Mouse (Mus musculus): ENCODE measurements around the gene Wdr93. TPM values are rescaled to one million over a fixed set of nuclear protein-coding genes. Genes with fewer than 3 reads are reported as not detected.
A peak's percentile ranks its signal among the peaks of the same experiment; 100 is the strongest.

The Wdr93 gene
- polyA plus RNA-seq, 1 experiment from 2014 or later = 0.20 TPM

DNA sequence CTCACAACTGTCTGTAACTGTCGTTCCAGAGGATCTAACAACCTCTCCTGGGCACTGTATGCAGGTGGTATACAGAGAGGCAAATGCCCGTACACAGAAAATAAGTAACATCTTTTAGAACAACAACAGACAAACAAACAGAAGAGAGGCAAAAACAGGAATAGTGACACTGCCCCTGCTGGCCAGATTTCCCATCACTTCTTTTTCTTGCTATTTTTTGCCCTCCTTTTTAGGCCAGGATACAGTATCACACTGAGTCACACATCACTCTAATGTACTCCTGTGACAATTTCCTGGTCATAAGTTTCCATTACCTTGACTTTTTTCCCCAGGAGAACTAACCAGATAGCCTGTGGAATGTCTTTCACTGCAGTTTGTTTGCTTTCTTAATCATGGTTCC, 13.4 kb downstream of the Wdr93 start:
- no peaks in the 10 kb centered on the region; the same call in 1 of the 2 replicates for H3K27me3 ChIP-seq (replicated peaks)
- H3K9ac ChIP-seq = no peak overlapping the region
- H3K4me1 ChIP-seq (replicated peaks) = no peaks in the 10 kb centered on the region
- no peaks in the 10 kb centered on the region for H3K9me3 ChIP-seq
- H3K4me2 ChIP-seq (replicated peaks) = no peak overlapping the region
- WGBS = 49% methylated on average over 2 of the region's 2 CpGs
- ATAC-seq = no peak
- H3K4me3 ChIP-seq (replicated peaks) = no peak overlapping the region
- H3K36me3 ChIP-seq = no peaks in the 10 kb centered on the region
- H3K27ac ChIP-seq = no peak overlapping the region

DNA sequence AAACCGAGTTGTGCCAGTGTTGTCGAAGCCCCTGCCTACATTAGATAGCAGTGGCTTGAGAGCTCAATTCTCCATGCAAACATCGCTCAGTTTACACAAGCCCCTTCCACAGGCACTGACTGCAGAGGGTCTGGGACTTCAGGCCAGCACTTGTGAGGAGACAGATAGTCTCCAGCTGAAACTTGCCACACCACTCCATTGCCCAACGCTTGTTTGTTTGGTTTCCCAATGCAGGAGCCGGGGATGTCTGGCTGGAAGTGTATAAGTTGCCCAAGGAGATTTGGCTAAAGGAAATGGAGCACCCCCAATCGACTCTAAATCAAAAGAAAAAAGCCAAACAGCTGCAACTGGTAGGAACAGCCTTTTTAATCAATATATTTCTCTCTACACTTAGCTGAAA, 15.2 kb downstream of the Wdr93 start:
- no peak for ATAC-seq
- Histone ChIP-seq H3K4me3 (replicated peaks) (no peak overlapping the region), H3K9me3 (no peaks in the 10 kb centered on the region), H3K27ac (no peak overlapping the region), H3K27me3 (replicated peaks) (no peaks in the 10 kb centered on the region; the same call in 1 of the 2 replicates), H3K4me1 (replicated peaks) (no peaks in the 10 kb centered on the region), H3K36me3 (no peaks in the 10 kb centered on the region), H3K9ac (no peak overlapping the region), H3K4me2 (replicated peaks) (no peak overlapping the region)
- 40% methylated on average over 6 of the region's 6 CpGs for WGBS

DNA sequence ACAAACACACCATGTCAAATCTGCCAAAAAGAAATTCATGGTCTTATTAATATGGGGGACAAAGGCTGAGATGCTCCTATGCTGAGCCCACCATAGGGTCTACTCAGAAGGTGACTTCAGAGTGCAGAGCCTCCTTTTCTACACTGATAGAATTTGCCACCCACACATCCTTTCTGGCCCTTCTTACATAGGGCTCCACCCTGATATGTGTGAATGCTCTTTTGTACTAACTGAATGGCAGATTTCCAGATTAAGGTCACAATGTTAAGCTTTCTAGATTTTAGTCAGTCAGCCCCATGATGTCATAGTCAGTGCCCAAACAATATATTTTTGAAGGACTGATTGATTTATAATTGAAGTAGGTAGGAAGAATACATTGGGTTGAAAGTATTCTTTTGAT, 16.8 kb downstream of the Wdr93 start:
- H3K9me3 ChIP-seq = no peaks in the 10 kb centered on the region
- H3K27me3 ChIP-seq (replicated peaks) = no peaks in the 10 kb centered on the region; the same call in 1 of the 2 replicates
- no peaks in the 10 kb centered on the region for H3K4me1 ChIP-seq (replicated peaks)
- no peak for ATAC-seq
- no peak overlapping the region for H3K9ac ChIP-seq
- no peak overlapping the region for H3K4me2 ChIP-seq (replicated peaks)
- no peak overlapping the region for H3K4me3 ChIP-seq (replicated peaks)
- no peak overlapping the region for H3K27ac ChIP-seq
- H3K36me3 ChIP-seq = no peaks in the 10 kb centered on the region

DNA sequence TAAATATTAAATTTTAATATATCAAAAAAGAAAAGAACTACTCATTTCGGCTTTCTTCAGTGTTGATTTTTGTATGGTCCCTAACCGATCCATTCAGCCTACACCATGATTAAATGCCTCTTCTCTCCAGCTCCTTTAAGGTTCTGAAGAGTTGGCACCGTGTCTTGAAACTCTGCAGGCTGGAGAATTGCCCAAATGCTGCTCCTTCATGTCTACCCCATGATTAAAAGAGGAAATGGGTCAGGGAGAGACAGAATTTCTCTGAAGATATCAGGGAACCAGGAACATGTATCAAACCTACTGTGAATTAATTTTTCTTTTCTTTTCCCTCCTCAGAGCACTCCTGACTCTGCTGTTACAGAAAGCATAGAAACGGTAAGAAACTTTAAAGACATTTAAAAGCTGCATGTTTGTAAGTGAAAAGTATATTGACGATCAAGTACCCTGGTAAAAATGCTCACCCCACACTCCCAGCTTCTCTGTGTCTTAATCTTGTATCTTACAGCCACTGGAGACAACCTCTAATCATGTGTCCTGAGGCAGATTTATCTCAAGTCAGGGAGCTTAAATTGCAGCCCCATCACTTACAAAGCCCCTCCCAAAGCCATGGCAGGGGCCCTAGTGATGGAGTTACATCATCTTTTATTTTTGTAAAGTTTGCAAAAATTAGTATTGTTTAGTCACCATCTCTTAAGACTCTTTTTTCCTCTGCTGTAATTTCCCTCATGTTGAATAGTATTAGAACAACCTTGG, 18.3 kb downstream of the Wdr93 start:
- ATAC-seq = no peak
- Histone ChIP-seq H3K9ac (no peak overlapping the region), H3K27ac (no peak overlapping the region), H3K4me3 (replicated peaks) (no peak overlapping the region), H3K36me3 (no peaks in the 10 kb centered on the region), H3K9me3 (no peaks in the 10 kb centered on the region), H3K27me3 (replicated peaks) (no peaks in the 10 kb centered on the region; the same call in 1 of the 2 replicates), H3K4me1 (replicated peaks) (no peaks in the 10 kb centered on the region), H3K4me2 (replicated peaks) (no peak overlapping the region)
- WGBS = 68% methylated on average over 5 of the region's 5 CpGs

DNA sequence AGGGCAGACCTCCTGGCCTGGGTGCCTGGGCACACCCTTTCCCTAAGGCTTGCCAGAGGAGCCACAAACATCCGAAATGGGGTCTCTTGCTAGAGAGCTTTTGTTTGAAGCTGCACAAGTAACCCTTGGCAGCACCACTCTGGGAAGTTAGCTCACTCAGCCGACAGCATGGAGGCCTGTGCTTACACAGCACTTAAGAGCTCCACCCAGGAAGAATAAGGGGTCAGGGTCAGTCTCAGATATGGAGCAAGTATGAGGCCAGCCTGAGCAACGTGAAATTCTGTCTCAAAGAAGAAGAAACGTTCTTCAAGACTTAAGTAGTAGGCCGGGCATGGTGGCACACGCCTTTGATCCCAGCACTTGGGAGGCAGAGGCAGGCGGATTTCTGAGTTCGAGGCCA, 19.1 kb downstream of the Wdr93 start:
- no peaks in the 10 kb centered on the region for H3K9me3 ChIP-seq
- 65% methylated on average over 8 of the region's 8 CpGs for WGBS
- no peaks in the 10 kb centered on the region for H3K36me3 ChIP-seq
- H3K4me1 ChIP-seq (replicated peaks) = no peaks in the 10 kb centered on the region
- no peak overlapping the region for H3K27ac ChIP-seq
- H3K27me3 ChIP-seq (replicated peaks) = no peaks in the 10 kb centered on the region; the same call in 1 of the 2 replicates
- ATAC-seq = no peak
- no peak overlapping the region for H3K4me3 ChIP-seq (replicated peaks)
- H3K9ac ChIP-seq = no peak overlapping the region
- H3K4me2 ChIP-seq (replicated peaks) = no peak overlapping the region

DNA sequence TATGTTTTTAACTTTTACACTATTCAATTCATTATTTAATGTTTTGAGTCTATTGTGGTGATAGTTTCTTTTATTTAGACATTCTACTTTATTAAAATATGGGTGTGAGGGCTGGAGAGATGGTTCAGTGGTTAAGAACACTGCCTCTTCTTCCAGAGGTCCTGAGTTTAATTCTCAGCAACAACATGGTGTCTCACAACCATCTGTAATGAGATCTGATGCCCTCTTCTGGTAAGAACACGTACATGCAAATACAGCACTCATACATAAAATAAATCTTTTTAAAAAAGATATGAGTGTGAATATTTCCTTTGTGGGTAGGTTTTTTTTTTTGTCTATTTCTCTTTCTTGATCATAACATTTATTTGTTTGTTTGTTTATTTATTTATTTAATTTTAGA, 23.0 kb downstream of the Wdr93 start:
- Histone ChIP-seq H3K9ac (no peak overlapping the region), H3K27ac (no peak overlapping the region), H3K4me3 (replicated peaks) (no peak overlapping the region), H3K4me1 (replicated peaks) (no peaks in the 10 kb centered on the region), H3K27me3 (replicated peaks) (no peaks in the 10 kb centered on the region), H3K9me3 (no peaks in the 10 kb centered on the region), H3K36me3 (no peaks in the 10 kb centered on the region), H3K4me2 (replicated peaks) (no peak overlapping the region)
- 48% methylated on average over 1 of the region's 1 CpGs for WGBS
- ATAC-seq = no peak

DNA sequence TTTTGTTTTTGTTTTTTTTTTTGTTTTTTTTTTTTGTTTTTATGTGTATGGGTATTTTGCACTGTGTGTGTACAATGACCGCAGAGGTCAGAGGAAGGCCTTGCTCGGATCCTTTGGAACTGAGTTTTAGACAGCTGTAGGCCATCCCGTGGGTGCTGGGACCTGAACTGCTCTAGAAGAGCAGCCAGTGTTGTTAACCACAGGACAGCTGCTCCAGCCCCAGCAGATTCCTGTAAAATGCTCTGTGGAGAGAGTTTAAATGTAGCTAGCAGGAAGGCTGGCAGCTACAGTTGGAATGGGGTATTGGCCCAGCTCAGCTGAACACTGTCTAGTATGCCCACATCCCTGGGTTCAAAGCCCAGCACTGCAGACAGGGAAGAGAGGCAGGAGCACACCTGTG, 26.7 kb downstream of the Wdr93 start:
- H3K4me2 ChIP-seq (replicated peaks) = no peak overlapping the region
- no peaks in the 10 kb centered on the region for H3K4me1 ChIP-seq (replicated peaks)
- no peak for ATAC-seq
- no peak overlapping the region for H3K4me3 ChIP-seq (replicated peaks)
- no peaks in the 10 kb centered on the region for H3K36me3 ChIP-seq
- H3K27me3 ChIP-seq (replicated peaks) = no peaks in the 10 kb centered on the region
- no peaks in the 10 kb centered on the region for H3K9me3 ChIP-seq
- H3K9ac ChIP-seq = no peak overlapping the region
- no peak overlapping the region for H3K27ac ChIP-seq
- WGBS = 84% methylated on average over 3 of the region's 3 CpGs

DNA sequence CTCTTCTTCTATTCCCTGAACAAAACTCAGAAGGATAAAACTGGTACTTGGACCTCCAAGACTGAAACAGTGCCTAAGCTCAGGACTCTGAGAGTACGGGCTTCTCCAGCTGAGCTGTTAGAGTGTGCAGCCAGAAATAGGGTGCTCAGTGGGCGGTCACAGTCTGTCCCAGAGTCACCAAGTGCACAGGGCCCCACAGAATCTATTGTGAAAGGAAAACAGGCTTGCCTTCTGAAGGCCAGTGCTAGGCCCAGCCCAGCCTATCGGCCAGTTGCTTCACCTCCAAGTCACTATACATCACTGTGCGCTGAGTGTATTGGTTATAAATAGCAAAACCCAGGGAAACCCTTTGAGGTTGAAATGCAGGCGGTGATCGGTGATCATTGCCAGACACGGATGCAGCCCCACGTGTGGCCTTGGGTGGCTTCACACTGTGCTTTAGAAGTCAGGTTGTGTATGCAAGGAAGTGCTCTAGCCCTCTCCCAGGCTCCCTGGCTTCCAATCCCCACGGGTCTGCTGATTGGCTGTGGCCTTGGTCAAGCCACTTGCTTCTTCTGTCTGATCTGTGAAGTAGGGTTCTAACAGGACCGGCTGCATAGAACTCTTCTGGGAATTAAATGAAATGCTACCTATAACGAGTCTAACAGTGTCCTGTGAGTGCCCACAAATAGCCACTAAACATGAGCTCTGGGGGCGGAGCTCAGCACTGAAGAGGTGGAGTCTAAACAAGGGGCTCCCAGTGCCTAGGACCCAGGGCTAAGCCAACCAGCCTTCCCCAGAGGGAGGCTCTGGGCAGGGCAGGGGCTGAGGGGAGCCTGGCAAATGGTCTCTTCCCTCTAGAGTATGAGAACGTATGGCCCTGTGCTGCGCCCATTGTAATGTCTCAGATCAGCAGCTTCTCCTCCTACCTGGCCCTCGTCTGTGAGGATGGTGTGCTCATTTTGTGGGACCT, 28.9 kb downstream of the Wdr93 start:
- no peak overlapping the region for H3K4me2 ChIP-seq (replicated peaks)
- H3K9ac ChIP-seq = no peak overlapping the region
- H3K4me3 ChIP-seq (replicated peaks) = no peak overlapping the region
- ATAC-seq = no peak
- no peaks in the 10 kb centered on the region for H3K36me3 ChIP-seq
- no peak overlapping the region for H3K27ac ChIP-seq
- WGBS = 50% methylated on average over 15 of the region's 15 CpGs
- no peaks in the 10 kb centered on the region for H3K4me1 ChIP-seq (replicated peaks)
- H3K9me3 ChIP-seq = no peaks in the 10 kb centered on the region
- no peaks in the 10 kb centered on the region for H3K27me3 ChIP-seq (replicated peaks)

DNA sequence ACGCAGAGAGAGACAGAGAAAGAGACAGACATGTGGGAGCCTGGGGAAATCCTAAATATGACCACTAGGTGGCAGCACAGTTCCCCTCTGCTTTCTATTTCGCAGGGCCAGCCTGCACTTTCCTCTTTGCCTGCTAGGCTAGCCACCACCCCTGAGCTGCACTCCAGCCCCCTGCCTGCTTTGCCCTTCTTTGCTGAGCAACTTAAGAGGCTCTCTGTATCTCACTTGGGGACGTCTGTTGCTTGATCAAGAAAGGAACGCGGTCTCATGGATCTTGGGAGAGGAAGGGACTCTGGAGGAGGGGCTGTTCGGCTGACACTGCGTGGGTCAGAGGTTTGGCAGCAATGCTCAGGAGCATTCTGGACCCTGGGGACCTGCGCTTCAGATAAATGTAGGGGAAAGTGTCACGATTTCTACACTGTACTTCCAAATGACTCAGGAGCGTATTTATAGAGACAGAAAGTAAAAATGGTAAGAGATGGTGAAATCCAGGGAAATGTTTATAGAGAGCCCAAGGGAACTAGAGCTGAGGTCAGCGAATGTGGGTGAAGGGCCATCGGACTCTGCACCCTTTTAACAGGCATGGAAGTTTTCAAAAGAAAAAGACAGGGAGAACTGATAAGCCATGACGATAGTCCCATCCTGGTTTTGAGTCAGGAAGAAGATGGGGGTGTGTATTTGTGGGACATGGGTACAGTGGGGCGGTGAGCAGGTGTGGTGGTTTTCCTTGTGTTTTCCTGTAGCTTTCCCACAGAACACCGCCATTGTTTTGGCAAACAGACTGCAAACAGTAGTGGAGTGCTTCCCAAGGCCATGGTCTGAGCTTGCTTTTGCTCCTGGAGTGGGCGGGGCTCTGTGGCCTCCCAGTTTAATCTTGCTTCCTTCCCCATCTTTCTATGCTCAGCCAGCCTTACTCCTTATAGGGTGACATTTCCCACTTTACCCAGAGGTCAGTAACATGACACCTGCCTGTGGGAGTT, 38.0 kb downstream of the Wdr93 start:
- ATAC-seq = peak; percentile 75
- peak overlapping the region; percentile 44 for H3K9ac ChIP-seq
- peak overlapping the region; percentile 27 for H3K4me3 ChIP-seq (replicated peaks)
- no peaks in the 10 kb centered on the region for H3K36me3 ChIP-seq
- H3K27ac ChIP-seq = no peak overlapping the region
- no peaks in the 10 kb centered on the region for H3K27me3 ChIP-seq (replicated peaks)
- peak overlapping the region; percentile 65 for H3K4me2 ChIP-seq (replicated peaks)
- 26% methylated on average over 16 of the region's 16 CpGs for WGBS
- no peaks in the 10 kb centered on the region for H3K9me3 ChIP-seq
- H3K4me1 ChIP-seq (replicated peaks) = peaks cover 11% of the 10 kb centered on the region

DNA sequence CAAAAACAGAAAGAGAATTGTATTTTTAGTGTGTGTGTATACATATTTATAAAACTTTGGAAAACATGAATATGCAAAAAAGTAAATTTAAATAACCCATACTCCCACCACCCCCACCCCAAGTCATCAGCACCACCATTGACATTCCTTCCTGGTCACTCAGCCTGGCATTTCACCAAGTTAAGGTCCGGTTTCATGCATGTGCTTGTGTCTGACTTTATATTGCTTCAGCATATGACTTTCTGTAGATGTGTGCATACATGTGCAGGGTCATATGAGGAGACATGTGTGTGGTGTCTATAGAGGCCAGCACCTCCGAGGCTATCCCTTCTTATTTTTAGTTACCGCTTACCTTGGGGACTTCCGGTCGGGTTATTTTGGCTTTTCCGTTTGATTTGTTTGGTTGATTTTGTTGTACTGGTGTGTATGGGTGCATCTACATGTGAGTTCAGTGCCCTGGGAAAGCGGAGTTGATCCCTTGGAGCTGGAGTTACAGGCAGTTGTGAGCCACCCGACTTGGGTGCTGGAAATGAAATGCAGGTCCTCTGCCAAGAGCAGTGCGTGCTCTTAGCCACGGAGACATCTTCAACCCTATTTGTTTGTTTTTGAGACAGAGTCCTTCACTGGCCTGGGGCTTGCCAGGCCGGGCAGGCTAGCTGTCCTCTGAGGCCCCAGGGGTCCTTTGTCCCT, 39.0 kb downstream of the Wdr93 start:
- peaks cover 11% of the 10 kb centered on the region for H3K4me1 ChIP-seq (replicated peaks)
- H3K36me3 ChIP-seq = no peaks in the 10 kb centered on the region
- ATAC-seq = no peak
- H3K27ac ChIP-seq = no peak overlapping the region
- H3K4me2 ChIP-seq (replicated peaks) = no peak overlapping the region
- H3K27me3 ChIP-seq (replicated peaks) = no peaks in the 10 kb centered on the region
- no peak overlapping the region for H3K9ac ChIP-seq
- H3K9me3 ChIP-seq = no peaks in the 10 kb centered on the region
- no peak overlapping the region for H3K4me3 ChIP-seq (replicated peaks)
- WGBS = 82% methylated on average over 11 of the region's 11 CpGs

DNA sequence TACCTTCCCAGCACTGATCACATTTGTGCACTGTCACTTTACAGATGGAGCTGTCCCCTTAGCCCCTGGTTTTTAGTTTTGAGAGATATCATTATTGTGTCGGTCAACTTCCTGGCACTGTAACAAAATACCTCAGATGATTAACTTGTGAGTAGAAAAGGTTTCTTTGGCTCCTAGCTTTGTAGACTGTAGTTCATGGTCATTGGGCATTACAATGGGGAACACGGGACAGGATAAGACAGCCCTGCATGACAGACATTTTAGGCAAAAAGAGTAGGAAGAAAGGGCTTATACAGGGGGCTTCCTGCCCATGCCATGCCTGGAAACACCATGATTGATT, 39.5 kb downstream of the Wdr93 start:
- Histone ChIP-seq H3K27ac (no peak overlapping the region), H3K4me3 (replicated peaks) (no peak overlapping the region), H3K4me1 (replicated peaks) (peaks cover 11% of the 10 kb centered on the region), H3K36me3 (no peaks in the 10 kb centered on the region), H3K9ac (no peak overlapping the region), H3K9me3 (no peaks in the 10 kb centered on the region), H3K27me3 (replicated peaks) (0 out of 2 replicates have a peak, but pooled peaks cover under 1% of the 10 kb centered on the region), H3K4me2 (replicated peaks) (no peak overlapping the region)
- WGBS = 87% methylated on average over 2 of the region's 2 CpGs
- ATAC-seq = no peak

Measured in intestine, embryonic 15.5 days (tissue).